Mouse (Mus musculus) cerebellum, adult 2 months (tissue): ENCODE data around the gene Rmnd5a.

Experiments used
- CTCF ChIP-seq: fragments of 200-500 bp; IDR thresholded peaks from 2 replicates; pipeline ENCODE4 v1.5.1; 2011; ENCODE audit warnings: low read depth, mild to moderate bottlenecking, control low read depth, low read length, moderate library complexity, borderline replicate concordance; ENCODE audit not compliant: insufficient read depth
- POLR2A ChIP-seq: fragments of 200-500 bp; IDR thresholded peaks from 2 replicates; pipeline ENCODE4 v1.6.1; 2011; ENCODE audit warnings: low read length, control low read depth, borderline replicate concordance; ENCODE audit not compliant: insufficient read depth

DNA sequence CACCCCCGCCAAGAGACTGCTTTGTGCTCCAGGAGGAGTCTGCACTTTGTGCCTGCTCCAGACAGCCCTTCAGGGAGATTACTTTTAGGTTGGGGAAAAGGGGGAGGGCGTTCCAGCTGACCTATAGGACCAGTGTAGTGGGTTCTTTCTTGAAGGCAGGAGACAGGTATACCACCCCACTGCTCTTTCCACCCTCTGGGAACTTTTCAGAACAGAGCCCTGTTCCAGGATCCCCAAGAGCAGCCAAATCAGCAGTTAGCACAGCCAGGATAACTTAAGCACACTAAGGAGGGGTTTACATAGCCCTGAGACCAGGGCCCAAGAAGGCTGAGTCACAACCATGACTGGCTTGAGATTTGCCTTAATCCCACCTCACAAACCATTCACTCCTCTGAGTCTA lies 65.5 kb downstream of the Rmnd5a start:
- TF ChIP-seq CTCF (no peak), POLR2A (no peak)
